Mouse (Mus musculus) ovary, adult 18-20 months (tissue): ENCODE data around the gene Col18a1.

Experiments used
- DNase-seq: peaks from one replicate; pipeline ENCODE4 v3.0.0; 2022; ENCODE audit warnings: low spot score, mixed read lengths

Gene Col18a1

GRCm38 (mm10) chr10:77062393-77063010 is 103.8 kb downstream of the Col18a1 start:
- peak; percentile 54 for DNase-seq

DNA sequence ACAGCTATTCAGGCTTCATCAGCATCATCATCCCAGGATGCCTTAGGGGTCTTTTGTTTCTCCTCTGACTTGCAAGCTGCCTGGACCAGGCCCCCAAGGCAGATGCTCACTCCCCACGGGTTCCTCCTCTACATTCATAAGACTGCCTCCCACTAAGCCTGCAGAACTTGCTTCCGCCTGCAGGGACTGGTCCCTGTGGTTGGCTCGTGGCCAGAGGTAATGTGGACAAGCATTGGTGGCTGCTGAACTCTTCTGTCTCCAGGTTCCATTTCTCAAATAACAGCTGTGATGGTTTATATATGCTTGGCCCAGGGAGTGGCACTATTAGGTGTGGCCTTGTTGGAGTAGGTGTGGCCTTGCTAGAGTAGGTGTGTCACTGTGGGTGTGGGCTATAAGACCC is 104.9 kb downstream of the Col18a1 start:
- no peak for DNase-seq

- no peak for DNase-seq
Observed at GRCm38 (mm10) chr10:77056768-77057167, 109.6 kb downstream of the Col18a1 start.

GRCm38 (mm10) chr10:77048606-77049005 is 117.7 kb downstream of the Col18a1 start:
- DNase-seq: no peak

GRCm38 (mm10) chr10:77048196-77048595 is 118.2 kb downstream of the Col18a1 start:
- no peak for DNase-seq

- no peak for DNase-seq
Observed at GRCm38 (mm10) chr10:77038579-77039174, 127.7 kb downstream of the Col18a1 start.

DNA sequence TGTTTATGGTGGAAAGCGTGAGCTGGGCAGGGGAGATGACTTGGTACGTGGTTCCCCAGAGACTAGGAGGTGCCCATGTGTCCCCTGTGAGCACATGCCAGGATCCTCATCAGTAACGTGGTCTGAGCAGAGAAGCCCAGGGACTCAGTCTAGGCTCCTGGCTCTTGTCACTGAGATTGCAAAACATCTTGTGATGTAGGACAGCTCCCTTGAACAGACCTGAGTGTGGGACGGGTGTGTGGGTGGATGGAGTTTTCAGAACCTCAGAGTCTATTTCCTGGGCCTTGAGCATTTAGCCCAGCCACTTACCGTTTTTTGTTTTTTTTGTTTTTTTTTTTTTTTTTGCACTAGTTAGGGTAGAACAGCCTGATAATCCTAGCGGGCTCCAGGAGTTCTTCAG is 130.9 kb downstream of the Col18a1 start:
- DNase-seq: no peak

- DNase-seq: peak; percentile 32
Observed at GRCm38 (mm10) chr10:77033323-77034025, 132.9 kb downstream of the Col18a1 start.

DNA sequence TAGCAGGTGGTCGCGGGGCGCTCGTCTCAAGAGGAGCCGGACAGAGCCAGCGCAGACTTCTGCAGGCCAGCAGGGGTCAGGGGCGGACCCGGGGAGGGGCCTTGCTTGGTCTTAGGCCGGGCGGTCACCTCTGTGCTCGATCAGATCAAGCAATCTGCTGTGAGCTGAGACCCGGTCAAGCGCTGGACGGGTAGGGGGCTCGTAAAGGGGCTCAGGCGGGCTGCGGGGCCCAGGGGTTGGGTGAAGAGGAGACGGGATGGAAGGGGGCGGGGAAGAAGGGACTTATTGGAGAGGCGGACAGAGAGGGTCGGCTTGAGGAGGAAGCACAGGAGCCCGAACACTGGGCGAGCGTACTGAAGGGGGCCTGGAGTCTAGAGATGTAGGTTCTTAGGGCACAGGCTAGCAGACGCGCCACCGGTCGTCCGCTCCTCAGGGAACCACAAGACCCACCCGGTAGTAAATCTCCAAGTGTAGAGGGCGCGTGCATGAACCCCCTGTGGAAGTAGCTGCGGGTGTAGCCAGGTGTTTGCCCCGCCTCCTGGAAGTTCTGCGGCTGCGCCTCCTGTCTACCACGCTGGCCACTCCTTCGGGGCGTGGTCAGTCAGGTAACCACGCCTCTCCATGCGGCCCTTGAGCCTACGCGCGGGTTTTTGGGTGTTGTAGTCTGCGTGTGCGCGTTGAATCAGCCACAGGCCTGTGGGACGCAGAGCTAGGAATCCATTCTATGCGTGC is 133.6 kb downstream of the Col18a1 start:
- DNase-seq: peak; percentile 90

GRCm38 (mm10) chr10:77031768-77032375 is 134.5 kb downstream of the Col18a1 start, which contains the start of gene Slc19a1:
Gene Slc19a1, plus strand, starts transcription at chr10:77032241.
- no peak for DNase-seq

- no peak for DNase-seq
Observed at GRCm38 (mm10) chr10:77030666-77031065, 135.7 kb downstream of the Col18a1 start.

GRCm38 (mm10) chr10:77029761-77030160 is 136.6 kb downstream of the Col18a1 start:
- no peak for DNase-seq

DNA sequence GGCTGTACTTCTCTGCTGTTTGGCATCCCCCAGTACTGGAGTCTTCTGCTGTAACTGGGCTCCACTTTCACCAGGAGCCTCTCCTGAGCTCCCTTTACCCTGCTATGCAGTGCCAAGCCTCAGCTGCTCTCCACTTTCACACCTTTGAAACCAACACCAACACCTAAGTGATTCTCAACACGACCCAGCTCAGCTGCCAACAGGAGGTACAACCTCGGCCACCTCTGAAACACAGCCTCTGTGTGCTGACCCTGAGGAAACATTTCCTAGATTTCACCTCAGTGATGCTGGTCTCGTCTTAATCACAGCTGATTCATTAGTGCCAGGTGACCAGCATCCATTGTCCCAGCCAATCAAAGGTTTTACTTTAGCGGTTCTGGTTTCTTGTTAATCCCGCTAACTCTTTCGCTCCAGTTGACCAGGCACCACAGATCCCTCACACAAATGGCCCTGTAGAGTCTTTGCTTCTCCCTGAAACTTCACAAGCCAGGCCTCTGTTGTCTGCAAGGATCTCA is 137.5 kb downstream of the Col18a1 start:
- no peak for DNase-seq

DNA sequence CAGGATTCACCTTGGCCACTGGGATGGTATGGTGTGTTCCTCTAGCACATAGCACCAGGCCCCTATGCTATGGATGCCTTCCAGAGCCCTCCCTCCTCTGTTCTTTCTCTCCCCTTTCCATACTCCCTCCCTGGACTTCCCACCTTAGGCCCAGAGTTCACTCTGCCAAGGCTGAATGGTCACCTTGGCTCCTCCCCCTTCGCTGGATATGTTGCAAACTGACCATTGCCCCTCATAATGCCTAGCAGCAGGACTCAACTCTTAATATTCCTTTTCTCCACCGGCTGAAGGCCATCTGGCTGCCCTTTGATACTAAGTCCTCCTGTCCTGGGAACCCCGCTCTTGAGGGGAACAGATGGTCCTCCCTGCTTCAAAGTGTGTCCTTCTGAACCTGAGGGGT is 139.4 kb downstream of the Col18a1 start:
- DNase-seq: no peak

DNA sequence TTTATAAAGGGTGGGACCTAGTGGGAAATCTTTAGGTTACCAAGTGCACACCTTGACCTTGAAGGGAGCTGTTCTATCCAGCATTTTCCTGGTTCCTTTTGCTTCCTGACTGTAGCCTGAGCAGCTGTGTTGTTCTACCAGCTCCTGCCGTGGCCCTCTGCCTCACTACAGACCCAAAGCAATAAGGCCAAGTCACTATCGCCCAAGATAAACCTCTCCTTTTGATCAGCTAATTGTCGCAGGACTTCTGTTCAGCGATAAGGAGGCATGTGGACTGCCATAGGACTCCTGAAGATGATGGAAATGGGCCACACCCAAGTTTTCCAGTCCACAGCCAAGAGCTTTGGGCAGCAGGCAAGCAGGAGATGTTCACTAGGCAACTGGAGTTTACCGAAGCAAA is 142.1 kb downstream of the Col18a1 start:
- DNase-seq: no peak

DNA sequence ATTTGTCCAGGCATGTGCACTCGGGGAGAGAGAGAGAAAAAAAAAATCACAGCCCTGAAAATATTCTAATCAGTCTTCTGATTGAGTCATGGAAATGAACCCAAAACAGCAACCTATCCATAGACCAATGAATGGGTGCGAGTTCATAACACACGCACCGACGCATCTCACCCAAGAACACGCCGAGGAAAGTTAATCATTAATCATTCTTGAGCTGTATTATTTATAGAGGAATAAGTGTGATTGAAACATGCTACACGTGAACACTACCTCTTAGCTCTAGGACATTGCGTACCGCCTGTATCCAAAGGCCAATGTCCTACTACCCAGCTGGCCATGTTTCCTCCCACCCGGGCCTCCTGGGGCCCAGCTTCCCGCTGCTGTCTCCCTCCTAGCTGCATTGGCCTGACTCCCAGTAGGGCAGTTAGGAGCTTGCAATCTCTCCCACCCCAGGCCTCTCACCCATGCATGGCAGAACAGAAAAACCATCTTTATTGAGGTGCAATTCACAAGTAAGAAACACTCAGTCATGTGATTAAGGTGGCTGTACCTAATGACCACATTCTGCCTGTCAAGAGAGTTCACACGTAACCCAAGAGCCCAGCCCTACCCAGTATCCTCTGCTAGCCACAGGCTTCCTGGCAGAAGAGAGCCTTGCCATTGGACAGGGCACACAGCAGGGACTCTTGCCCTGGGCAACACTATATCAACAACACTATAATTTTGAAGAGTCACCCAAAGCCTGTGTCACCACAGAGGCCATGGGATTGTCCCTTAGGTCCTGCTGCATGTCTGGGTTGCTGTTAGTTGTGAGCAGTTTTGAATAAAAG is 143.8 kb downstream of the Col18a1 start:
- DNase-seq: no peak

DNA sequence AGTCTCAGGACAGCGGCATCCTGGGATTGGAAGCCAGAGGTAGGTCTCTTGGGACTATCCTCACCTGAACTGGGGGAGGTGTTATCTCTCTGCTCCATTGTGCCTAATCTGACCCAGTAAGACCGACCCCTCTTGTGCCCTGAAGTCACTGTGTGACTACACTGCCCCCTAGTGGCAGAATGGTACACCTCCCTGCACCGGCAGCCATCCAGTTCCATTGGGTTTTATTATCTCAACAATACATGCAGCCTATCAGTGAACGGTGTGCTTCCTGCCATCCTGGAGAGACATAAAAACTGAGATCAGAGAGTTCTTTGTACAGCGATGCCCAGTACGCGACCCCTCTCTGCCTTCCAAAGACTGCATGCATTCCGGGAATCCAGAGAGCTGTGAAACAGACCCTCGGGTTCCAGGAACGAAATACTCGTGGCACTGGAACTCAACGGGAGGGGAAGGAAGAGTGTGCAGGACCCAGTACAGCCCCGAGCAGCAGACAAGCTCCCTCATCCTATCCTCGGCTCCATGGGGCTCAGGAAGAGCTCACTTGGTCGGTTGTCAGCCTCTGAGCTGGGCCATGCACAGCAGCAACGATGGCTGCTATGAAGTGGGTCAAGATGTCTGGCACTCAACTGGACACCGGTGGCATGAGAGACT is 144.8 kb downstream of the Col18a1 start:
- peak; percentile 25 for DNase-seq

DNA sequence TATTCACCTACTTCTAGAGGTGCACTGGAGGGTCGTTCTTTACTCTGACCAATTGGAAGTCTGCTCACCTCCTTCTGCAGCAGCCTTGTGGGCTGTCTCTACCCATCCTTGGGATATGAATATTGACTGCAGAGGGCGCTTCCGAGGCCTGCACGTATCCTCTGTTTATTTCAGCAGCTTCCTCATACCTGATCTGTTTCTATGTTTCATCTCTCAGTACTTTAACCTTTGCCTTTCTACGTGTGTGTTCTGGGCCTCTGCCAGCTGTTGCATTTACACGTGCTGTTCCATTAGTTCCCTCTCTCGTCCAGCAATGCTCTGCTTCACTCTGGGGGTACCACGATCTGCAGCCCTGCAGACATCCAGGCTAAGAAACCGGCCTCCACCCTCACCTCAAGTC is 148.7 kb downstream of the Col18a1 start:
- no peak for DNase-seq

DNA sequence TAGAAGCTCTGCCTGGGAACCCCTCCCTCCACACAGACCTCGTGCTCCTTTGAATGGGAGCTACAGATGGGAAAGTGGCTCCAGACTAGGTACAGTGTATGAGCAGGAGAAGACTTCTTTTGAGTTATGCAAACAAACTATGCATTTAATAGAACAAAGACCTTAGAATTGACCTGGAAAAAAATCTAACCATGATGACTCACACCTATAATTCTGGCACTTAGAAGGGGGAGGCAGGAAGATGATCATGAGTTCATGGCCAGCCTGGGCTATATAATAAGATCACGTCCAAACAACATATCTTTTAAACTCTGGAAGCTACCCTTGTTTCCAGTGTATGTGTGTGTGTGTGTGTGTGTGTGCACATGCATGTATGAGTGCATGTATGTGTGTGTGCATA is 149.3 kb downstream of the Col18a1 start:
- DNase-seq: no peak

DNA sequence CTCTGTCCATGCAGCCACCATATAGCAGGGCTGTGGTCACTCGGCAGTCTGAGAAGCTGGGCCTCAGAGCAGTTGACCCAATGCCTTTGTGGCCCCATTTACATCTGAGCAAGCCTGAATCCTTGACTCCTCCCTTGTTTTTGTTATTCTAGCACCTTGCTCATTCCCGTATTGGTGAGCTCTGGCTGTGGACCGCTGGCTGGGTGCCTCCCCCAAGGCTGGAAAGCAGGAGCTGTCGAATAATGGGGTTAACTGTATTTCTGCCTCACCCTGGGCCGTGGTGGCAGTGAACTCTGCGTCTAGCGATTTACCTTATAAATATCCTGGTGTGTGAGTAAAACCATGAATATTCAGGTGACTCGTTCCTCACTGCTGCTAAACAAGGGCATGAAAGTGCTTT is 149.8 kb downstream of the Col18a1 start:
- DNase-seq: no peak

- no peak for DNase-seq
Observed at GRCm38 (mm10) chr10:77016080-77016479, 150.3 kb downstream of the Col18a1 start.
